Mouse (Mus musculus) heart, adult 18-20 months (tissue): ENCODE results near the gene Astn2. TPM values are rescaled to one million over a fixed set of nuclear protein-coding genes. Genes with fewer than 3 reads are reported as not detected.

Experiments used
- DNase-seq, 2 experiments: peaks; one replicate each; pipeline ENCODE4 v3.0.0; 2021 to 2022; ENCODE audit warnings: mixed read lengths in 1 of 2
- long read RNA-seq, 2 experiments: library from polyadenylated mRNA; stranded (forward); transcript quantifications; one replicate each; pipeline ENCODE4 v2.0.0; 2021
- total RNA-seq, 2 experiments: library from RNA; stranded (reverse); gene quantifications; 2 replicates each; pipeline ENCODE4 v1.2.3; 2021

Gene Astn2
- 1 to 10 TPM in 1 of 2 experiments, under 1 TPM in 1; 0.55 to 1.0 TPM for total RNA-seq
- long read RNA-seq, experiment 1, partial matches to known transcripts = 1 of 6 reads
- long read RNA-seq, experiment 1, other reads (novel, unspliced or antisense) = 5 of 6 reads
- long read RNA-seq, experiment 2 = 0 reads

DNA sequence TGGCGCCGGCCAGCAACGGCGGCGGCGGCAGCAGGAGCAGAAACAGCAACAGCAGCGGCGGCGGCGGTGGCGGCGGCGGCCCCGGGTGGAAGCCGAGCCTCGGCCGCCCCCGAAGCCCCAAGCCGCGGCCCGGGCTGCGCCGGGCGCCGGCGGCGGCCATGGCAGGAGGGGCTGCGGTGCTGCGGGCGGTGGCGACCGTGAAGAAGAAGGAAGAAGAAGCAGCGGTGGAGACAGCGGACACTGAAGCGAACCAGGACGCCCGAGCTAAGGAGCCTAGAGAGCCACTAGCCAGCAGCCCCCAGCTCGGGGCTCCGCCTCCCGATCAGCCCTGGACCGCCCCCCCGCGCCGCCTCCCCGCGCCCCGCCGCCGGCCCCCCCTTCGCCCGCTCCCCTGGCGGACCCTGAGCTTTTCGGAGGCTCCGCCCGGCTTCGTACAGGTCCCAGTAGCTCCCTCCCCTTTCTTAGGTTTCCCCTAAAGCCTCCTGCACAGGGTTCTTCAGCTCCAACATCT lies at the start of gene Astn2:
TSS of gene Astn2 (minus strand) at position 411 of the 511 bp plus-strand sequence.
- peak; percentile 6 to 18 for DNase-seq

DNA sequence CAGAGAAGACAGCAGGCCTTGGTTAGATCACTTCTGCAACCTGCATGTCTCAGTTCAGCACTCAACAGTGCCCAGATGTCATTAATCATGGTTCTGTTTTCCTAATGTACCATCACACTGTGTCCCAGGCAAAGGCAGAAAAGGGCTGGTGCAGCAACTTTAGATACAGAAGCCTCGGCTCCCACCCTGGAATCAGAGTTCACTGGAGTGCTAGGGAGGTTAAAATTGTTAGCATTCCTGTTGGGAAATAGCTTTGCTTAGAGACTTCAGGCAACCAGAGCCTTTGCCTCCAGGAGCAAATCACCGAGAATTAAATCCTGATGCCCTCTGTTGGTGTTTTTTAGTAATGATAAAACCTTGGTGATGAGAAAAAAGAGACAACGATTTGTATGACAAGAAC lies 45.7 kb upstream of the Astn2 start:
- DNase-seq = peak; percentile 1 to 2

DNA sequence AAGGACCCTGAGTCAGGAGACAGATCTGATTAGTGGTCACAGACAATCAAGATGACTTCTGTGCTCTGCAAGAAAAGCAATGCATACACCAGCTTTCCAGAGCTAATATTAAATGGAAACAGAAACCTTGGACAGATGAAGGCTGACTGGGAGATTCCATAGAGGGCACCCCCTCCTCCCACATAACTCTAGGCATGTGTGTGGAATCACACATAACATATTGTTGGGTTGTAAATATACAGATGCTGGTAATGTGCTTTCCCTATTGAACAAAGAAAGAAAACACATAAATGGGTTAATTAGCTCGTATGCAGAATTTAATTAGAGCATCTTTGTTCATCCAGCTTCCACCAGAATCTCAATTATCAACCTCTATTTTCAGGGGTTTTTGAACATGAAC lies 26.8 kb upstream of the Astn2 start:
- DNase-seq = no peak

DNA sequence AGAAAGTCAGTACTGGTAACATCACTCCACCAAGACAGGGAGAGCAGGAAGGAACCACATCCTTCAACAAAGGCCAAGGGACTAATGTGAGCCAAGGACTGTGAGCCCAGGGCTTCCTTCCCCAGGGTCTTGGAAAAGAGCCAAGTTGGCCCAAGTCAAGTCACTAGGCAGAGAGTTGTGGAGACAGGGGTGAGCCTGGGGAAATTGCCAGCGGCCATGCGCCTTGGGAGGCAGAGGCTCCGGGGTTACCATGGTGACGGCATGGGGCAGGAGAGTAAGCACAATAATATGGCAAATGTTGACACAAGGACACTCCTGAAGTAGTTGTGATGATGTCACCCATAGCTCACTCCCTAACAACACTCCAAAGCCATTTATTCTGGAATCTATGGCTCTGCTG lies 21.4 kb upstream of the Astn2 start:
- DNase-seq = peak; percentile 29 to 63

DNA sequence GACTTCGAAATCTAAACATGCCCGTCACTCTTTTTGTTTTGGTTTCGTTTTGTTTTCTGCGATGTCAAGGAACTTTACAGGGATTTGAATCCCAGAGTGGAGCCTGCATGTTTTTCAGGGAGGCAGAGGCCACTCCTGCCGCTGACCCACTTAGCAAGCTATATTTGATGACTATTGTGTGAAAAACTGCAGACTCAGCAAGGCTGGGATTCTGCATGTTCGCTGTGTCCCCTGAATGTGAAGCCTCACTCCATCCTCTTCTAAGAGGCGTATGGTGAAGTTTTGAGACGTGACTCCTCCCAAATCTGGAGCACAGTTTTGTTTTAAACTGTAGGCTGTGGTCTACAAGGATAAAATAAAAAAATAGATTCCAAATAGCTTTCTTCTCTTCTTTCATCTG lies 10.4 kb upstream of the Astn2 start:
- DNase-seq = no peak

DNA sequence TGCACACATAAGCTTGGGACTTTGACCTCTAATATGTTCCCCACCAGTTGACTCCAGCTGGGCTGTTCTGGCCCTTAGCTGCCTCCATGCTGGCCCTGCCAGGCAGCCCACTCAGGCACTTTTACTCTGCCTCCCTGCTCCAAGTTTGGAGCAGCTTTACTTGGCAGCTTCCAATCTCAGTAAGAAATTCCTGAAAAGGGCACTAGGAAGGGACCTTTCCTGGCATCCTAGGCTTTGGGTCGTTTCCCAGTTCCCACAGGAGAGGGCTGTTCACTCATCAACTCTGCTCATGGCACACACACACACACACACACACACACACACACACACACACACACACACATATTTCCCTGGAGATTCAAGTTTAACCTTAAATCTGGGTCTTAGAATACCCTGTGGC lies 675 bp upstream of the Astn2 start:
- no peak for DNase-seq

DNA sequence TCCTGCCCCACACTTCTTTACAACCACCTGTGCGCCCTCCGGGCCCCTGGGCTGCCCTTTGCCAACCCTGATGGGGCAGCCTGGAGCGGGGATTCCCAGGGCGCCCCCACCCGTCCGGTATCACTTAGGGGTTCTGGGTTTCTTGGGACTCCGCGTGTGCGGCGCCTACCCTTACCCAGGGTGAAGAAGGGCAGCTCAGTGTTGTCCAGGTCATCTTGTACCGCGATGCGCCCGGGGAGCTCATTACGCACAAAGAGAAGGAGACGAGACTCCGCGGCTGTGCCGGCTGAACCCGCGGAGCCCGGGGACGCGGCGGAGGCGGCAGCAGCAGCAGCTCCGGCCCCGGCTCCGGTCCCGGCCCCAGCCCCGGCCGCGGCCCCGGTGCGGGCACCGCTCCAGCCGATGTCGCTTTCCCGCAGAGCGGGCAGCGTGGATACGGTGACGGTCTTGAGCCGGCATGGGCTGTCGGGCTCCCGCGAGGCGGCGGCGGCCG lies 657 bp downstream of the Astn2 start:
- DNase-seq = peak; percentile 8 to 17

DNA sequence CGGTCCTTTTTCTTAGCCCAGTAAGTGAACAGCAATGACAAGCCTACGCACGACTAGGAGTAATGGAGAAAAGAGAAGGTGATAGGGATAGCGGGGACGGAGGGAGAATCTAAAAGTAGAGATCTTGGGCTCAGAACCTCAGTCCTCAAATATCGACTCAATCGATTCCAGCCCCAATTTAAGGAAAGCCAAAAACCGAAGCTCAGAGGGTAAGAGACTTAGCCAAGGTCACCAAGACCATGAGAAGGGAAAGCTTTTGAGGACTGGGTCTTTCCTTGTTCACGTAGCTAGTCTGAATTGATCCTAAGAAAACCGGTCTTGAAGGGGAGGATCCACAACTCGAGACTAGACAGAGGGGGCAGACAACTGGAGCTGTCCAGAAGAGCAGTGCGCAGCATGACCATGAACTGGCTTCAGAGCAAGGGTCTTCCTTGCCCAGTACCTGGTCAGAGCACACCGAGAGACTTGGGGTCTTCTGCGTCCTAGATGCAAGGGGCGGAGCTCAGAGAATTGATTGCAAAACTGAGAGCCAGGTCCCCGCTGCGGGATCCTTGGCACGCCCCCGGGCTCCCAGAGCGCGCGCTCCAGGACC lies 1.2 kb downstream of the Astn2 start:
- no peak for DNase-seq

DNA sequence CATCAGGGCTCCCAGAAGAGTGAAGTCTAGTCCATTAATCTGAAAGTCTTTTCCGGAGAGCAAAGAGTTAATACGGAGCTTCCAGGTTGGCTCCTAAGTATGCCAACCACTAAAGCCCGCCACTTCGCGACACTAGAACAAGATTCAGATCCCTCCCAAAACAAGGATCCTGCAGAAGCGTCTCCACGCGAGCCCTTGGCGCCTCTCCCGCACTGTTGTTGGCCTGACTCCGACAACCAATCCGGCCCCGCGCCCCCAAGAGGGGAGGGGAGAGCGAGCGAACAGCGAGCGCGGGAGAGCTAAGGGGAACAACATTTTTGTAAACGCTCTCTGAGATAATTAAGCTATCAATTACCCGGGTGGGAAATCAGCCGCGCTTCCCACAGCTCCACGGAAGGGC lies 1.8 kb downstream of the Astn2 start:
- DNase-seq = peak in 1 of 2 experiments; percentile 34

DNA sequence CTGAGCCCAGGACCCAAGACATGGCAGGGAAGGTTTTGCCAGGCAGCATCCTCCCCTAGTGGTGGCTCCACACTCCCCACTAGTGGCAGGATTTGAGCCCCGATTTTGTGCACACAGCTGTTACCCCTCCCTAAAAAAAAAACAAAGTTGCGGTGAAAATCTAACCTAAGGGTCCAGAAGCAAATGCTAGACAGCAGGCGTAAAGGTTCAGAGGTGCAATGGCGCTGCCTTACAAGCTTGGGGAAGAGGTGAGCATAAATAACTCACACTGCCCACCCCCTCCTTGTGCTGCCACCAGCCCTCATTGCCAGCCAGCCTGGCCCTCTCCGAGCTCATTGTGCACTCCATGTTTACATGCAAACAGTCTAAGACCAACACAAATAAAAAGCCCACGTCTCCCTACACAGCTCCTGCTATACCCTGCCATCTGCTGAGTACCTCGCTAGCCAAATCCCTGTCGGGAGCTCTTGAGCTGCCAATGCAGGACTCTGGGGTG lies 3.2 kb downstream of the Astn2 start:
- no peak for DNase-seq

DNA sequence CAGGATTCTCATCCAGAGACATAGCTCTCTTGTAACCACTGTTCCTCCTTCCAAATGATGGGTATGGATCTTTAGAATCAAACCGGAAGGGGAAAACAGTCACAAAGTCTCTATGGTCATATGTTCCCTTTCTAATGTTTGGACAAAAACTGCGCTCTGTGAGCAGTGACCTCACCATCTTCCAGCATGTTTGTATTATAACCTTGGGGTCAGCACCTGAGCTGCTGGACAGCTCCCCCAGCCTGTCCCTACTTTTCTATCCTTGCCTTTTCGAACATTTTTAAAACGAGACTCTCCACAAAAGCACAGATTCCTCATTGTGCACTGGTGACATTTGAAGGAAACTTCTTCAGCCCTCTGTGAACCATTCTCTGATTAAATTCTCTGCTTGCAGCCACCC lies 5.3 kb downstream of the Astn2 start:
- DNase-seq = no peak

DNA sequence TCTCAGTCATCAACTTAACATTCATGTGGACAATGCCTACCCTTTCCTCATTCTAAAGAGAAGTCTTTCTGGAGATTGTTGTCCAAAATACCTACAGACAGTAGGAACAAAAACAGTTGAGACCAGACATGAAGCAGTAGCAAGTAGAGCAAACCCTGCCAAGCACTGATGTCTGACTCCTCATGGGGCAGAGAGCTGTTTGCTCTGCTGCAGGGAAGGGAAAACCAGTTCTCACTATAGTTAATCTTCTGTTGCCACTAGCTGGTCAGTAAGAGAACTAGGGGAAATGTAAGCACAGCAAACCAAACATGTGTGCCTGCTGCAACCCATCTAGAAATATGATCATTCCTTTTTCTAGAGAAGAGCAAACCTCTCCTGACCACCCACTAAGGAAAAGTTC lies 7.2 kb downstream of the Astn2 start:
- DNase-seq = no peak

DNA sequence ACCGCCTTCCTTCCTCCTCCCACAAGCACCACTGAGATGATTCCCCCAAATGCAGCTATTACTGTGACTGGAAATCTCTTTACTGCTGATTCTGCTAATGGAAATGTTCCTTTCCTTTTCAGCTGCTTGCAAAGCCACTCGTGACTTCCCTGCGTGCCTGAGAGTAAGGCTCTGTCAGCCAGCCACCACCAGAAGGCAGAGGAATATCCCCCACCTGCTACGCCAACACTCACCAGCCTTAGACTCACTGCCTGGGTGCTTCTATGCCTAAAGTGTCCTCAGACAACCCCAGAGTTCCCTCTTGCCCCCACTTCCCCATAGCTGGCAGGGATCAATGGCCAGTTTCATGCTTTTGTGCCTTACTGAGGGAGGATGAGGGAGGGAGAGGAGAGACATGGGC lies 11.1 kb downstream of the Astn2 start:
- no peak for DNase-seq

DNA sequence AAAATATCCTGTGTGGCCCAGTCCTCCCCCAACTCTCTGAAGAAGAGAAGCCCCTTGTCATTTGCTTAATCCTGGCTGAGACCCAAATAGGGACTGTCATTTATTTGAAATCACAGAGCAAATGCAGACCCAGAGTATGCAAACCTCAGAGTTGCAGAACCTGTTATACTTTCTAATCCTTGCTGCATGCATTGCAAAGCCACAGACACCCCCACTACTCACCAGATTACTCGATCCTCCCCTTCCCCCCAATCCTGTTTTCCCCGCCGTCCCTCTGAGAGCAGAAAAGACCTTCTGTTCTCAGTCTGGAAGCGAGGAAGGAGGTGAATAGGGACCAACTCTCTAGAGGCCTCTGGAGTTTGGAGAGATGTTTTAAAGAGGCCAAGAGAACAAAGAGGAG lies 13.9 kb downstream of the Astn2 start:
- DNase-seq = no peak

DNA sequence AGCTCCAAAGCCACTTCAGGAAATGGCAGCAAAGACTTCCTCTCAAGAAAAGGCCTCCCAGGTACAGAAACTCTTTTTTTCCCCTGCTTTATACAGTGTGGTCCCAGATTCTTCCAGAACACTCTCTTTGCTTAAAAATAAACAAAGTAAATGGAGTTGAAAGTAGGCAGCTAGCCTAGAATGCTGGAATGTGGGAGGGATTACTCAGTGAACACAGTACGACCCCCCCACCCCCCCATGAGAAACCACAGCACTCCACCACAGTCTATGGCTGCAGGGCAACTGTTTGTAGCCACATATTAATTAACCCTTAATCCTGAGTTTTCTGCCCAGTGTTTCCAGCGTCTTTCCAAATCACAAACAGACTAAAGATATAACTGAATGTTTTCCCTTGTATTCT lies 25.8 kb downstream of the Astn2 start:
- no peak for DNase-seq

DNA sequence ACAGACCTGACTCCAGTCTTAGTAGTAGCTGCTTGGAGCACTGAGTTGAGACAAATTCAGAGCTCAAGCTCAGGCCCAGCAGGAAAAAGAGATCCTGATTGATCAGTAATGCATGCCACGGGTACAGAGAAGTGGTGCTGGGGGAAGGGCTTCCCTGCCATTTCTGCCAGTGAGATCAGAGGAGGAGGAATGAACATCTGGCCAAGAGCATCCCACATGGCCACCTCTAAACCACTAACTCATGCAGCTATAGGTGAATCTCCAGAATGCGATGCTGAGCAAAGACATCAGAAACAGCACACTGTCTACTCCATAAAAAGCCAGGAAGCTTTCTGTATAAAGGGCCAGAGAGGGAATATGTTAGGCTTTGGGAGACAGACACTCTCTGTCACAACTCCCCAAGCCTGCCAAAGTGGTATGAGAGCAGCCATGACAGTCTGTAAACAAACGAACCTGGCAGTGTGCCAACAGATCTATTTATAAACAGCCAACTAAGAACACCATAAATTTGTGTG lies 33.8 kb downstream of the Astn2 start:
- DNase-seq = peak; percentile 15 to 28

DNA sequence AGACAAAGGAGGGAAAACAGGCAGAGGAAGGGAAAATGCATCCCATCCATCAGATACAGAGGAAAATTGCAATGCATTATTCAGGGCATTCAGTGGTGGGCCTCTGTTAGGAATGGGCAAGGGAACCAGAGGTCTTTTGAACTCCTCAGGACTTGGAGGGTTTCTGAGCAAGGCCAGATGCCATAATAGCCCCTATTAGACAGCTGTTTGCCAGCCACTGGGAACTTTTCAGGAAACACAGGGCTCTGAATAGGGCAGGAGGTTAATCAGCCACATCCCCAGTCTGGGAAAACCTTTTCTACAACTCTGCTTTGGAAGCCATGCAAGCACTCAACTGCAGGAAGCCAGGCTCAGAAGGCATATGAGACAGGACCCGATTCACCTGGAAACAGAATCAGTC lies 38.9 kb downstream of the Astn2 start:
- DNase-seq = no peak

DNA sequence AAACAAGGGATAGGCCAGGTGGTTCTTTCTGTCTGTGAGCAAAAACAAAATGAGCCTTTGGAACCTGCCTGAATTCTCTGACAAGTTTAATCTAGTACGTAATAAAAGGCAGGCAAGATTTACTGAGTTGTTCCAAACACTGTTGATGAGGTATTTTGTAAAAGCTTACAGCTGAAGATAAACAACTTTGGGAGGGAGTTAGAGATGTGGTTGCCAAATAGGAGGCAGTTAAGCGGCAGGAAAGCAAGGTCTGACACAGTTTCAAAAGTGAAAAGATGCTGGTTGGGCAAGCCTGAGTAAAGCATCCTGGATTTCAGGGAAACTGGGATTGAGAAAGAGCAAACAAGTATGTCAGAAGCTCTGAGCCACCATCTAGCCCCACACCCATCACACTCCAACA lies 59.8 kb downstream of the Astn2 start:
- DNase-seq = no peak

DNA sequence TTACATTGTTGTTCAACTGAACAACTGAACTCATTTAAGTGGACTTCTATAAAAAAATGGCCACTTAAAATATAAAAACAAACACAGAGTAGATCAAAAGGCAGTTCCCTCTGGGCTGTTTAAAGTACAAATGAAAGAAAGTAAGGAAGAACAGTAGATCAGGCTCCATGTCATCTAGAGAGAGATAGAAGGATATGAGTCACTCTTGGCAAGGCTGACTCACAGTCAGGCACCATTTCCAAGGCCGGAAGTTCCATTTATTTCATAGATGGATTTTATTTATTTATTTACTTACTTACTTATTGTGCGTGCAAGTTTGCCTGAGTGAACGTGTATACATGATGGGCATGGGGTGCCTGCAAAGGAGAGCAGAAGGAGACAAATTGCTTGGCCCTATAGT lies 67.0 kb downstream of the Astn2 start:
- no peak for DNase-seq

DNA sequence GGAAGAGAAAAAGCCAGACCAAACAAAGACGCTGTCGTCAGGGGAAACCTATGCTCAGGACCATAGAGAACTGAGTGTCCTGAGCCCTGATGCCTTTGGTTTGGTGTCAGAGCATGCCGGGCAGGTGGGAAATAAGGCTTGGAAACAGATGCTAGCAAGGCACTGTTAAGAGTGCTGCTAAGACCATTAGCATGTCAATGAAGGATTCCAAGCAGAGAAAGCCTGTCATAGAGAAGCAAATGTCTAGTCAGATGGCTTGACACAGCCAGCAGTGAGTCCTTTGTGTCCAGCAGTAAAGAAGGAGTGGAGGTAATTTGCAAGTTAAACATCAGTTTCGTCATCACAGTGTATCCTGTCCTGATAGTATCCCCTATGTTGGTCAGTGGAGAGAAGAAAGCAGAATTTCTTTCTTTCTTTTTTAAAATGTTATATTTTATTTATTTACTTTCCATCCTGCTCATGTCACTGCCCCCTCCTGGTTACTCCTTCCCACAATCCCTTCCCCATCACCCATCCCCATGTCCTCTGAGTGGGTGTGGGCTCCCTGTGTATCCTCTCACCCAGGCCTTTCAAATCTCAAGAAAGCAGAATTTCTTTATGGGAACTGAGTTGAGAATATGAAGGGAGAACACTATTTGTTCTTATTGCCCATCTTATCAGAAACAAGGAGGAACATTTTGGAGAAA lies 73.7 kb downstream of the Astn2 start:
- no peak for DNase-seq

DNA sequence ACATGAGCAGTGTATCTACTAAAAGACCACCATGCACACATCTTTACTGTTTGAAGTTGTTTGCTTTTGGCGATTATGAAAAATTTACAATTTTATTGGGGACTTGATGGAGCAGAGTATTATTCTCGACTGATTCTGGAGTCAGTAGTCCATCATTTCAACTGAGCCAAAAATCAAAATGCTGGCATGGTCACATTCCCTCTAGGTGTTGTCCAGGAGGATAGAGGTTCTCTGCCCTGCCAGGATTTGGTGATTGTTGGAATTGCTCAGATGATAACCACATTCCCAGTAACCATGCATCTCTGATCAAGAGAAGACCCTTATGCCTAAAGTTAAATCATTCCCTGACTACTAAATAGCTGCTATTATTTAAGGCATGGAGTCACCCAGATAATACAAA lies 83.4 kb downstream of the Astn2 start:
- no peak for DNase-seq

DNA sequence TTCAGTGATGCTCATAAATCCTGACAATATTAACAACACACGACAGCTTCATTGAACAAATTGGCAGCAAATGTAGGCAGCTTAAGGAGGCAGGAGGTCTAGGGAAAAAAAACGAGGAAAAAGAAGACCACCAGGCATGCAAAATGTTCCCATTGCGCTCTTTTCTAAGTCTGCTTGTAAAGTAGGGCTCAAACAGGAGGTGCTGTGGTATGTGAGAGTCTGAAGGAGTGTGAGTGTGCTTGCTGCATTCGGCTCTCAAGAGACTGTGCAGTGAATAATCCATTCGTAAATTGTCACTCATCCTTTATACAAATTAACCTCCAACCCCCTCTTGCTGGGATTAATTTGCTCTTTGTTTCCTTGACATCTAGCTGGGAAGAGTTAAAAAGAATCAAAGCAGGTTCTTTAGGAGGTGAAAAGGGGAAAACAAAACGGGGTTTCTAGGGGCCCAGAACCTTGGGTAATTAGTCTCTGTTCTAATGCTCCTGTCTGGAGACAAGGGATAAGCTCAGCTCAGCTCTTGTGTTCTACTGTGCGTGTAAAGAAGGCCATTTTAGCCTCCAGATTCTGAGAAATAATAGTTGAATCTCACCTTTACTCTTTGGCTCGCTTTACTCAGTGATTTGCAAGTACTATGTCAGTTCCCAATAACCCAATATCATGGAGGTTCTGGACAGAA lies 89.5 kb downstream of the Astn2 start:
- DNase-seq = no peak

DNA sequence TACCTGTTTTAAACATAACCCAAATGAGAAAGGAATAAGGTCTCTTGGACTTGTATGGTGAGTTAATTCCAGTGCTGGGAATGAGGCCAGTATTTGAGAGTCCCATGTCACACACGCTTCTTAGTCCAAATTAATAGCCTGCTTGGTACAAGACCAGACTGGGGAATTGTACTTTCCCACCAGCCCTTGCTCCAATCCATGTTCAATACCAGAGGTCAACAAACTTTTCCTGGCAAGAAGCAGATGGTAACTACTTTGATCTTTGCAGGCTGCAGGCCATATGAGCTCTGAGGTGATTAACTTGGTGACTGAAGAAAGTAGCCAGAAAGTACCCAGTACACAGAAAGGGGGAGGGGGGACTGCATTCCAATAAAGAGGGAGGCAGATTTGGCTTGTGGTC lies 91.7 kb downstream of the Astn2 start:
- DNase-seq = no peak
